Mouse (Mus musculus) urinary bladder, adult 18-20 months (tissue): Measurements from ENCODE around the gene Sbp.

Experiments
- DNase-seq, 2 experiments: peaks; one replicate each; pipeline ENCODE4 v3.0.0; 2022; ENCODE audit warnings: low spot score in 2 of 2, mixed read lengths in 2 of 2

The Sbp gene

GRCm38 (mm10) chr17:23992789-23993553 lies 51.5 kb downstream of the Sbp start:
- DNase-seq: no peak

- peak; percentile 82 to 86 for DNase-seq
Measured at GRCm38 (mm10) chr17:23993559-23994428, 52.3 kb downstream of the Sbp start.

- DNase-seq: no peak
Measured at GRCm38 (mm10) chr17:23994667-23995066, 53.2 kb downstream of the Sbp start.
